Mouse (Mus musculus) embryonic stem cell, embryonic (primary cell): ENCODE results near the gene Itpr2.

Experiments
- CTCF ChIA-PET, 4 experiments: fragments of 300-600 bp in 2 of 4; fragments of 350-600 bp in 2 of 4; sonication (Branson Sonifier 250); formaldehyde crosslinking; loops; one replicate each; lab custom pipeline; 2022; ENCODE audit warnings: inconsistent platforms in 2 of 4; lab: Charles Lee
- POLR2A ChIA-PET, 4 experiments: fragments of 300-600 bp in 2 of 4; fragments of 350-600 bp in 2 of 4; sonication (Branson Sonifier 250); formaldehyde crosslinking; loops; one replicate each; lab custom pipeline; 2022; ENCODE audit warnings: antibody characterized with exemption in 4 of 4, inconsistent platforms in 1 of 4; lab: Charles Lee

Itpr2 gene

DNA sequence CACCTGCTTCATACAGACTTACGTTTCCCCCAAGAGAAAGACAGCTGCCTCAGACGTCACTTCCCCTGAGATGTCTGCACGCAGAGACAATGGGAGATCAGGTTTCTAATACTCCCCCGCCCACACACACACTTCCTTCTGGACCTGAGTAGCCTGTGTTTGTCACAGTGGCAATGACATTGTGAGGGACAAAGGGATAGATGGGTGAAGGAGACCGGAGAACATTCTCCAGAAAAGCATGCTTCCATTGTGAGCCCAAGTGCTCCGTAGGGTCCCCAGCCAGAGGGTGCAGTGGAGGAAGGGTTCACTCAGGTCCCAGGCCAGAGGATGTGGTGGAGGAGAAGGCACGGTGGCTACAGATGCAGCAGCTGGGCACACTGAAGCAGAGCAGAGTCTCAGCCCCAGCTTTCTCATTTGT is 12.5 kb upstream of the Itpr2 start:
- ChIA-PET CTCF (no interaction called here), POLR2A (no interaction called here)

DNA sequence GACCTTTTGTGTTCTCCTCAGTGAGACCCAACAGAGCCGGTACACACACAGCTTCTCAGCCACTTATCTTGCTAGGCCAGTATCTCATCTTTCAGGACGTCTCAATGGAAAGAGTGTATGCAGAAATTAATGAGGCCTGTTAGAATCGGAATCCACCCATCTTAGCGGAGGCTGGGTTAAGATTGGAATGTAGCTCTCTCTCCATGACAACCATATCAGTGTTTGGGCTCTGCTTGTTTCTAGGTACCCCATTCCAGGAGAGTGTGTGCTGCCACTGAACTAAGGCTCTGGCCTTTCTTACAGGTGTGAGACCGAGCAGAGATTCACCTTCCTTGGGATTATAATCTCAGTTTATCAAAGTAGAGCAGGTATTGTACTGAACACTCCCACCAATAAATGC is 11.9 kb upstream of the Itpr2 start:
- POLR2A ChIA-PET: no interaction called here

DNA sequence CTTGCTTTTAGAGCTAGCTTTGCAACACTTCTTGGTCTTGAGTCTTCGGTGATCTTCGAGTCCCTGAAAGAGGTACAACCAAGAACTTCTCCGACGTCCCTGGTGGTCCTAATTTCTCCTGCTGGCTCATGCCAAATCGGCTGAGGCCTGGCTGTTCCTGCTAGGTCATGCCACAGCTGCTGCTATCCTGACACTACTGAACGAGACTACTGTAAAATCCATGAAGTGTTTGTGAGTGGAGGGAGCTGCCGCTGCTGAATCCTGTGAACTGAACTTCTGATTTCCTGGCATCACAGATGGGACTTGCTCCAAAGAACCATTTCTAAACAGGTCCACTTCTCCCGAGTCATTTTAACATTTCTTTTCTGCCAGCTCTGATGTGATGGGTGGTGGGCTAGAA is 11.4 kb upstream of the Itpr2 start:
- ChIA-PET POLR2A (no interaction called here), CTCF (no interaction called here)

More for the DNA sequence above, 11.9 kb upstream of the Itpr2 start:
- CTCF ChIA-PET: no interaction called here

- CTCF ChIA-PET: interaction anchor here in 1 of 4 experiments (0.6 kb wide), 1 partner anchor 224 kb away, joined by 3 read pairs; no protein-coding TSS in a partner anchor
- POLR2A ChIA-PET: no interaction called here
These were observed 9.5 kb upstream of the Itpr2 start for GRCm38 (mm10) chr6:146511511-146511910.

DNA sequence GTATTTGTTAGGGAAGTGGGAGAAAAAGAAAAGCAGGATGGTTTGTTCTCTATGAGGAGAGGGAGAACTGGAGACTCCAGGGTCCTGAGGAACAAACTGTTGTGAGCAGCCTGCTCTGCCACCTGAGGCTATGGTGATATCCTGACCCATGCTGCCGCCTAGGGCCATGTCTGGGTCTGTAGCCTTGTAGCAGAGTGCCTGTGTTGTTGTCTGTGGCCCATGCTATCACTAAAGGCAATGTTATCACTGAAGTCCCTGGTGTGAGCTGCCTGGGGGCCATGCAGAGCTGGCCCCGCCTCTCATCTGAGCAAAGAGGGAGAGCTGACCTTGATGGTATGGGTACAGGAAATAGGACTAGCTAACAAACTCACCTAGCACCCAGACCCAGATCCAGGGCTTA is 7.9 kb upstream of the Itpr2 start:
- CTCF ChIA-PET: no interaction called here
- POLR2A ChIA-PET: interaction anchor here in 1 of 4 experiments (1.1 kb wide), 1 partner anchor 10 kb away, joined by 3 read pairs; no protein-coding TSS in a partner anchor

- ChIA-PET POLR2A (no interaction called here), CTCF (no interaction called here)
These were observed 2.4 kb upstream of the Itpr2 start for GRCm38 (mm10) chr6:146504459-146504858.

DNA sequence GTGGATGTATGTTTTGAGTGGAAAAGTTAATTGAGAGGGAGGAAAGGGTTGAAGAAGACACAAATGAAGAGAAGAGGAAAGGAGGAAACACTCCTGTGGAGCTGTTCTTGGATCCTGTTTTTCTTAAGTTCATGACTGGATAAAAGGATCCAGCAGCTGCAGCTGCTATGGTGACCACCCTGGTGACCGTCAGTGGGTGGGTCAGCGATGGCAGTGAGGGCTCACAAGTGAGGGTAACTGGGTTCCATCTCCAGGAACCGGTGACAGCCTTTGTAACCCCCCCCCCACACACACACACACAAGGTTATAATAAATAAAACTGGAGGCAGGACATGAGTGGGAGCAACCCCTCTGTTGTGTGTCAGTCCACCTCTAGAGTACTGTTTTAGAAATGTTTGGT is 833 bp upstream of the Itpr2 start:
- ChIA-PET POLR2A (interaction anchor here in 2 of 4 experiments (0.6 to 2.0 kb wide), 2 partner anchors 41 to 42 kb away, joined by 5 read pairs; no protein-coding TSS in a partner anchor), CTCF (no interaction called here)

- ChIA-PET POLR2A (interaction anchor here in 3 of 4 experiments (0.6 to 2.0 kb wide), 4 partner anchors 40 to 1481 kb away, joined by 3 to 10 read pairs (median 4); no protein-coding TSS in a partner anchor), CTCF (interaction anchor here in 1 of 4 experiments (0.6 kb wide), 1 partner anchor 91 kb away, joined by 6 read pairs; no protein-coding TSS in a partner anchor)
These were observed 632 bp downstream of the Itpr2 start for GRCm38 (mm10) chr6:146501316-146501865.

- ChIA-PET CTCF (no interaction called here), POLR2A (interaction anchor here in 3 of 4 experiments (0.6 to 1.0 kb wide), 3 partner anchors 8 to 1482 kb away, joined by 3 to 10 read pairs (median 3); no protein-coding TSS in a partner anchor)
These were observed 1.3 kb downstream of the Itpr2 start for GRCm38 (mm10) chr6:146500771-146501170.

- ChIA-PET CTCF (no interaction called here), POLR2A (interaction anchor here in 1 of 4 experiments (1.0 kb wide), 1 partner anchor 9 kb away, joined by 3 read pairs; no protein-coding TSS in a partner anchor)
These were observed 1.8 kb downstream of the Itpr2 start for GRCm38 (mm10) chr6:146500206-146500605.

GRCm38 (mm10) chr6:146499566-146499965 is 2.5 kb downstream of the Itpr2 start:
- ChIA-PET POLR2A (interaction anchor here in 1 of 4 experiments (0.6 to 0.7 kb wide), 2 partner anchors 11 to 1840 kb away, joined by 3 read pairs; no protein-coding TSS in a partner anchor), CTCF (no interaction called here)

DNA sequence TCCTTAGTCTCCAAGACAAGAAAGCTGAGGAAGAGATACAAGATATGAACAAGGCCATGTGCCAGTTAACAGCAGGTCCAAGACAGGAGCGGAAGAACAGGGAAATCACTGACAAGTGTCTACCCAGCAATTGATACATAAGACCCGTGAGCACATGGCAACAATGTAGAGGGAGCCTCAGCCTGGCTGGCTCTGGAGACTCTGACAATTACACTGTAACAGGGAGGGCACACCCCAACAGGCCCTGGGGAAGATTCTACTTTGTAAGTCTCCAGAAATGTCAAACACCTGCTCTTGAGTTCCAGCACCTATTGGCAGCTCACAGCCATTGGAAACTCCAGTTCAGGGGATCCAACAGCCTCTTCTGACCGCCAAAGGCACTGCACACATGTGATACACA is 3.6 kb downstream of the Itpr2 start:
- ChIA-PET POLR2A (interaction anchor here in 1 of 4 experiments (1.5 kb wide), 1 partner anchor 16 kb away, joined by 3 read pairs; no protein-coding TSS in a partner anchor), CTCF (interaction anchor here in 1 of 4 experiments (0.6 kb wide), 1 partner anchor 33 kb away, joined by 4 read pairs; no protein-coding TSS in a partner anchor)

DNA sequence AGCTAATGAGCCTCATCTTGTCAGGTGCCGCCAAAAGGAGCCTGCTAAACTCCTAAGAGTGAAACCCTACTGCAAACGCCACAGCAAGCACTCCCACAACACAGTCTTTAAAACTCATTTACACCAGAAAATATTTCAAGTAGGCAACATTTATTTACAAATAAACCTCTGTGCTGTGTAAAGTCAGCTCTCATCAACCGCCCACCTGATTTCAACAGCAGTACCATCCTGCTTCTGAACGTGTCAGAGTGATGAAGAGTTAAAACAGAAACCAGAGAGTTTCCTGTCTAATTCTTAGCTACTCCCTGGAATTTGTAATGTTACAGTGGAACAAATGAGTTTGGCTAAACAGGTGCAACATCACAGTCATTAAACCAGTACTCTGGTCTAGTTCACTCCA is 4.2 kb downstream of the Itpr2 start:
- CTCF ChIA-PET: no interaction called here
- POLR2A ChIA-PET: interaction anchor here in 1 of 4 experiments (1.5 kb wide), 1 partner anchor 15 kb away, joined by 3 read pairs; no protein-coding TSS in a partner anchor

DNA sequence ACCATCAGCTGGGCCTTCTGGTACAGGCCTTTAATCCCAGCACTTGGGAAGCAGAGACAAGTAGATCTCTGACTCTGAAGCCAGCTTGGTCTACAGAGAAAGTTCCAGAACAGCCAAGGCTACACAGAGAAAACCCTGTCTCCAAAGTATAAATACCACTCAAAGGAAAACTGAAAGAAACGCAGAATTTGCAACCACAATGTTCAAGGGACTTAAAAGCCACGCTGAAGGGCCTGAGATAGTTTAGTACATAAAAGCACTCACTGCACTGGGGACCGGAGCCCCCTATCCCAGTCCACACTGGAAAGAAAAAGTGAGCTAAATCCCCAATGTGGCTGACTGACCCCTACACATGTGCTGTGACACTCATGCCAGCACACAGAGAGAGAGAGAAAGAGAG is 4.6 kb downstream of the Itpr2 start:
- POLR2A ChIA-PET: no interaction called here
- CTCF ChIA-PET: no interaction called here

- CTCF ChIA-PET: no interaction called here
- POLR2A ChIA-PET: no interaction called here
These were observed 10.3 kb downstream of the Itpr2 start for GRCm38 (mm10) chr6:146491680-146492079.

GRCm38 (mm10) chr6:146490416-146490960 is 11.5 kb downstream of the Itpr2 start:
- POLR2A ChIA-PET: no interaction called here
- CTCF ChIA-PET: interaction anchor here in 1 of 4 experiments (0.6 kb wide), 1 partner anchor 111 kb away, joined by 3 read pairs; no protein-coding TSS in a partner anchor

DNA sequence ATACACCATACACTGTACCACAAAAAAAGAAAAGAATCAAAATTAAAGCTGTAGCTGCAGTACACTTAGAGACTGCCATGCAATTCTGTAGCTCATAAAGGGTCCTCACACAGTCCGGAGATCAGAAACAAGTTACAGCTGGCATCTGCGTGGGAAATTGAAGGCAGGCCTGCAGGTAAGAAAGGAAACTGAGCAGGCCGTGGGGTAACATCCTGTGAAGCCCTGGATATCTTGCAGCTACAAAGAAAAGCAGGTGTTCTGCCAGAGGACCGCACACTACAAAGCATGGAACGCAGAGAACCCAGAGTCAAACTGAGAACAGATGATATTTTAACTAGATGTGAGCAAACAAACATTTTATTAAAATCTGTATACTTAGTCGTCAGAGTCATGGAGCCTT is 12.2 kb downstream of the Itpr2 start:
- POLR2A ChIA-PET: no interaction called here
- CTCF ChIA-PET: interaction anchor here in 1 of 4 experiments (0.6 kb wide), 1 partner anchor 110 kb away, joined by 3 read pairs; no protein-coding TSS in a partner anchor

- CTCF ChIA-PET: no interaction called here
- POLR2A ChIA-PET: interaction anchor here in 1 of 4 experiments (0.7 kb wide), 1 partner anchor 11 kb away, joined by 5 read pairs; no protein-coding TSS in a partner anchor
These were observed 13.3 kb downstream of the Itpr2 start for GRCm38 (mm10) chr6:146488749-146489148.

DNA sequence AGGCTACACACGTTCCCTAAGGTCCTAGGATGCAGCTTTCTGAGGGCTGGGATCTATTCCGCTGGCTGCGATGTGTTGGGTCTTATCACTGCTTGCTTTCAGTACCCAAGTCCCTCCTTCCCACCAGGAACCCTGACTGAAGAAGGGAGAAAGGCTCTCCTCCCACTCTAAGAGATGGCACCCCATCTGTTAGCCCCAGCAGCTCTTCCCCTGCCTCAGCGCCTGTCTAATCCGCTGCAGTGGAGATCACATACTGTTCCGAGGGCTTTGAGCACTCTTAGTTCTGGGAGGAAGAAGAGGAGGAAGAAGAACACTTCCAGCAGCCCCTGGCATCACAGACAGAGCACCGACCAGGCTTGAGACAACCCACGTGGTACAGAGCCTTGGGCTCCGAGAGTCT is 14.9 kb downstream of the Itpr2 start:
- ChIA-PET CTCF (no interaction called here), POLR2A (interaction anchor here in 2 of 4 experiments (0.6 to 0.7 kb wide), 2 partner anchors 26 to 148 kb away, joined by 3 to 4 read pairs; no protein-coding TSS in a partner anchor)

GRCm38 (mm10) chr6:146486073-146486472 is 15.9 kb downstream of the Itpr2 start:
- ChIA-PET CTCF (interaction anchor here in 2 of 4 experiments (0.6 to 0.8 kb wide), 3 partner anchors 56 to 656 kb away, joined by 3 to 4 read pairs (median 3); no protein-coding TSS in a partner anchor), POLR2A (interaction anchor here in 2 of 4 experiments (0.6 to 2.2 kb wide), 5 partner anchors 13 to 933 kb away, joined by 3 to 6 read pairs (median 5); no protein-coding TSS in a partner anchor)
